Mouse (Mus musculus) neural tube, embryonic 13.5 days (tissue): ENCODE measurements around the gene Casd1. TPM values are rescaled to one million over a fixed set of nuclear protein-coding genes. Genes with fewer than 3 reads are reported as not detected.

Experiments used
- ATAC-seq: fragments of 200-750 bp; cut with Nextera tagmentation; 2 replicates; pipeline ENCODE4 v1.8.0; 2017; ENCODE audit warnings: low read depth, mild to moderate bottlenecking, moderate TSS enrichment, moderate library complexity
- H3K27ac ChIP-seq: fragments of 300-500 bp; sonication (generic); replicated peaks from 2 replicates; pipeline ENCODE4 v1.5.1; 2015; ENCODE audit warnings: moderate library complexity, mild to moderate bottlenecking, inconsistent platforms
- H3K27me3 ChIP-seq: fragments of 300-500 bp; sonication (generic); 2 replicates; pipeline ENCODE4 v1.6.1; 2015; ENCODE audit warnings: mild to moderate bottlenecking, inconsistent platforms
- H3K36me3 ChIP-seq: fragments of 300-500 bp; sonication (generic); 2 replicates; pipeline ENCODE4 v1.6.1; 2015; ENCODE audit warnings: mild to moderate bottlenecking, inconsistent platforms
- H3K4me1 ChIP-seq: fragments of 300-500 bp; sonication (generic); replicated peaks from 2 replicates; pipeline ENCODE4 v1.6.1; 2015; ENCODE audit warnings: inconsistent platforms
- H3K4me2 ChIP-seq: fragments of 300-500 bp; sonication (generic); 2 replicates; pipeline ENCODE4 v1.6.1; 2015; ENCODE audit warnings: inconsistent platforms, mild to moderate bottlenecking, moderate library complexity
- H3K4me3 ChIP-seq: fragments of 300-500 bp; sonication (generic); 2 replicates; pipeline ENCODE4 v1.5.1; 2015; ENCODE audit warnings: mild to moderate bottlenecking, inconsistent platforms
- H3K9ac ChIP-seq: fragments of 300-500 bp; sonication (generic); 2 replicates; pipeline ENCODE4 v1.6.1; 2015; ENCODE audit warnings: moderate library complexity, mild to moderate bottlenecking, inconsistent platforms
- H3K9me3 ChIP-seq: fragments of 300-500 bp; sonication (generic); 2 replicates; pipeline ENCODE4 v1.6.1; 2016; ENCODE audit warnings: inconsistent platforms
- WGBS: fragments of 180-500 bp; shearing (Covaris S2); methylation state at CpG from one replicate; pipeline ENCODE4 v1.1.7; 2015; 5-methylcytosine and 5-hydroxymethylcytosine counted together
- polyA plus RNA-seq: library from polyadenylated mRNA; unstranded; fragments of >200 nt; fragmentation: Nextera tagmentation; extraction: Ambion mirVana; gene quantifications from 2 replicates; pipeline ENCODE4 v1.2.1, GENCODE M21; 2015

The Casd1 gene
- polyA plus RNA-seq, 1 experiment from 2014 or later, result 36.7 TPM

DNA sequence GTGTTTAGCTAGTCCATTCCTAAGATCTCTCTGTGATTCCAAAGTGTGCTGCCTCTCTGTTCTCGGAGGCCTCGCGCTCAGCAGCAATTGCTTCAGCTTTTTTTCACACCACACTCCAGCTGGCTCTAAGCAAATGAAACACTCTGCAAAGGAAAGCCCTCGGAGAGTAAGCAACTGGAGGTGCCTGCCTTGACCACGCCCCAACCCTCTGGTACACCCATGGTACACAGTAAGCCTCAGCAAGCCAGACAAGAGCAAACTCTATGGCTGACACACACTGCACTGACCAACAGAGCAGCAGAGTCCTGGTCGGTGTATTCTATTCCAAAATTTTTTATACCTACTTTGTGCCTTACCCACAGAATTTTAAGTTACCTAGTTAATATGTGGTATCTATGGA is 17.2 kb upstream of the Casd1 start:
- Histone ChIP-seq H3K9me3 (no peaks in the 10 kb centered on the region), H3K27me3 (no peaks in the 10 kb centered on the region), H3K36me3 (no peaks in the 10 kb centered on the region), H3K4me3 (no peak overlapping the region), H3K27ac (no peak overlapping the region), H3K4me1 (0 out of 2 replicates have a peak, but pooled peaks cover 2% of the 10 kb centered on the region), H3K4me2 (no peak overlapping the region), H3K9ac (no peak overlapping the region)
- WGBS, result 42% methylated on average over 6 of the region's 6 CpGs
- ATAC-seq, result no peak

DNA sequence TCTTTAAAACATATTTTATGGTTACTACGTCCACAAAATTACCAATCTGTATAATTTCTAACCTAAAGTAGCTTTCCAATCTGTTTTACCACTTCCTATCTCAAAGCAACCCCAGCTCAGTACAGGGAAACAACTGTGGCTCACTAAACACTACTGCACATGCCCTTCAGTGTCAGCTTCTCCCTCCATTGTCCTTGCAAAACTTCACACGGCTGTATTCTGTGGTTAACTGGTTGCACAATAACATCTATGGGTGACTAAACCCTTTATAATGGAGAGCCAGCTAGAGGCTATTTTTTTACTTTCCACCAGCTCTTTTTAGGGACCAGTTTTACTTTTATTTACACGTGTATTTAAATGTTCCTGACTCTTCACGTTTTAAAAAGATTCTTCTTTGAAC is 12.7 kb upstream of the Casd1 start:
- Histone ChIP-seq H3K36me3 (no peaks in the 10 kb centered on the region), H3K27ac (no peak overlapping the region), H3K9ac (no peak overlapping the region), H3K9me3 (no peaks in the 10 kb centered on the region), H3K4me3 (no peak overlapping the region), H3K27me3 (no peaks in the 10 kb centered on the region), H3K4me2 (no peak overlapping the region), H3K4me1 (no peaks in the 10 kb centered on the region)
- no peak for ATAC-seq
- WGBS, result 68% methylated on average over 4 of the region's 4 CpGs

- Histone ChIP-seq H3K4me1 (no peaks in the 10 kb centered on the region), H3K4me2 (no peak overlapping the region), H3K9ac (no peak overlapping the region), H3K36me3 (no peaks in the 10 kb centered on the region), H3K27me3 (no peaks in the 10 kb centered on the region), H3K9me3 (no peaks in the 10 kb centered on the region), H3K4me3 (no peak overlapping the region), H3K27ac (no peak overlapping the region)
- WGBS, result 91% methylated on average over 3 of the region's 3 CpGs
- ATAC-seq, result no peak
These were observed 11.9 kb upstream of the Casd1 start for GRCm38 (mm10) chr6:4588722-4589121.

GRCm38 (mm10) chr6:4590089-4590488 is 10.6 kb upstream of the Casd1 start:
- no peak overlapping the region for H3K9ac ChIP-seq
- H3K4me3 ChIP-seq, result no peak overlapping the region
- no peak for ATAC-seq
- H3K27ac ChIP-seq, result no peak overlapping the region
- H3K4me2 ChIP-seq, result no peak overlapping the region
- H3K36me3 ChIP-seq, result no peaks in the 10 kb centered on the region
- H3K27me3 ChIP-seq, result no peaks in the 10 kb centered on the region
- no peaks in the 10 kb centered on the region for H3K4me1 ChIP-seq
- no peaks in the 10 kb centered on the region for H3K9me3 ChIP-seq
- 79% methylated on average over 8 of the region's 8 CpGs for WGBS

DNA sequence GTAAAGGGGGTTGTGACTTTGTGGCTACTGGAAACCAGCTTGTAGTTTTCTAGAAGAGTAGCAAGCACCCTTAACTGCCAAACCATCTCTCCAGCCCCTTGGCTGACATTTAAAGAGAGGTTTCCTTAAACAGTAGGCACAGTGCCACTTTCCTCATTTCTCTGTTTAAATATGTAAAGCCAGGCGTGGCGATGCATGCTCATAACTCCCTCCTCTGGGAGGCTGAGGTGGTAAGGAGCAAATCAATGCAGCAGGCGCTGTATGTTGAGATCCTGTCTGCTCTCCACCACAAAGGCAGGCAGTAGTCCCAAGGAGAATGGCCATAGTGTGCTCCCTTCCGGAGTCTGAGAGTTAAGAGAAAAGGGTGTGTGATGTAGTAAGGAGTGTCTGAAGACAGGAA is 2.9 kb upstream of the Casd1 start:
- Histone ChIP-seq H3K36me3 (no peaks in the 10 kb centered on the region), H3K4me2 (no peak overlapping the region), H3K4me1 (peaks cover 21% of the 10 kb centered on the region), H3K9me3 (no peaks in the 10 kb centered on the region), H3K27ac (no peak overlapping the region), H3K9ac (peak overlapping the region; percentile 35; the same call in 1 of the 2 replicates), H3K27me3 (no peaks in the 10 kb centered on the region), H3K4me3 (no peak overlapping the region)
- ATAC-seq, result no peak
- WGBS, result 60% methylated on average over 4 of the region's 4 CpGs

- no peaks in the 10 kb centered on the region for H3K9me3 ChIP-seq
- peaks cover 36% of the 10 kb centered on the region for H3K4me1 ChIP-seq
- no peaks in the 10 kb centered on the region for H3K36me3 ChIP-seq
- no peaks in the 10 kb centered on the region for H3K27me3 ChIP-seq
- H3K9ac ChIP-seq, result peak overlapping the region; percentile 93
- peak overlapping the region; percentile 97 for H3K27ac ChIP-seq
- 44% methylated on average over 7 of the region's 7 CpGs for WGBS
- ATAC-seq, result peak; percentile 4
- peak overlapping the region; percentile 74 for H3K4me3 ChIP-seq
- peak overlapping the region; percentile 91 for H3K4me2 ChIP-seq
These were observed 468 bp upstream of the Casd1 start for GRCm38 (mm10) chr6:4600085-4600657.

GRCm38 (mm10) chr6:4601297-4601931 is 775 bp downstream of the Casd1 start:
- Histone ChIP-seq H3K4me1 (peaks cover 39% of the 10 kb centered on the region), H3K36me3 (no peaks in the 10 kb centered on the region), H3K9me3 (no peaks in the 10 kb centered on the region), H3K4me3 (peak overlapping the region; percentile 74), H3K9ac (peak overlapping the region; percentile 93), H3K27ac (peak overlapping the region; percentile 97), H3K4me2 (peak overlapping the region; percentile 91), H3K27me3 (no peaks in the 10 kb centered on the region)
- ATAC-seq, result peak; percentile 64
- WGBS, result 4% methylated on average over 56 of the region's 58 CpGs

DNA sequence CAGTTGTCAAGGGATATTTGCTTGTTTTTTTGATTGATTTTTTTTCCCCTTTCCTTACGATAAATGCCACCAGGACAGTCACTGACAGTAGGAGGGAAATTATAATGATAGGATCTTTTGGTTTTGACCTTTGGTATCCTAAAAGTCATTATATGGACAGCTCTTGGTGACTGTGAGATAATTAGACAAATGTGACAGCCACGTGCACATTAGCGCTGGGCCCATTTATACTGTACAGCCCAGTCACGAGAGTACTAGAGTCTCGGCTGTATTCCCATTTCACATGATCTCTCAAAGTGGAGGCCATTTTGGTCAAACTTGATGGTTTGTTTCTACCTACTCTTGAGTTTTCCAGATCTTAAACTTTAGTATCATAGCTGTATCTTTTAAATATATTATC is 1.4 kb downstream of the Casd1 start:
- peak overlapping the region; percentile 93; the same call in 1 of the 2 replicates for H3K9ac ChIP-seq
- peak overlapping the region; percentile 74 for H3K4me3 ChIP-seq
- no peaks in the 10 kb centered on the region for H3K36me3 ChIP-seq
- WGBS, result 49% methylated on average over 5 of the region's 5 CpGs
- H3K9me3 ChIP-seq, result no peaks in the 10 kb centered on the region
- H3K4me1 ChIP-seq, result peaks cover 44% of the 10 kb centered on the region
- no peak for ATAC-seq
- peak overlapping the region; percentile 97; the same call in 1 of the 2 replicates for H3K27ac ChIP-seq
- H3K4me2 ChIP-seq, result peak overlapping the region; percentile 91
- H3K27me3 ChIP-seq, result no peaks in the 10 kb centered on the region

- WGBS, result 81% methylated on average over 4 of the region's 4 CpGs
- H3K4me2 ChIP-seq, result no peak overlapping the region
- no peak overlapping the region for H3K9ac ChIP-seq
- H3K4me1 ChIP-seq, result peaks cover 40% of the 10 kb centered on the region
- no peak overlapping the region for H3K4me3 ChIP-seq
- no peak overlapping the region for H3K27ac ChIP-seq
- no peak for ATAC-seq
- no peaks in the 10 kb centered on the region for H3K9me3 ChIP-seq
- H3K36me3 ChIP-seq, result no peaks in the 10 kb centered on the region
- H3K27me3 ChIP-seq, result no peaks in the 10 kb centered on the region
These were observed 5.8 kb downstream of the Casd1 start for GRCm38 (mm10) chr6:4606394-4606793.

DNA sequence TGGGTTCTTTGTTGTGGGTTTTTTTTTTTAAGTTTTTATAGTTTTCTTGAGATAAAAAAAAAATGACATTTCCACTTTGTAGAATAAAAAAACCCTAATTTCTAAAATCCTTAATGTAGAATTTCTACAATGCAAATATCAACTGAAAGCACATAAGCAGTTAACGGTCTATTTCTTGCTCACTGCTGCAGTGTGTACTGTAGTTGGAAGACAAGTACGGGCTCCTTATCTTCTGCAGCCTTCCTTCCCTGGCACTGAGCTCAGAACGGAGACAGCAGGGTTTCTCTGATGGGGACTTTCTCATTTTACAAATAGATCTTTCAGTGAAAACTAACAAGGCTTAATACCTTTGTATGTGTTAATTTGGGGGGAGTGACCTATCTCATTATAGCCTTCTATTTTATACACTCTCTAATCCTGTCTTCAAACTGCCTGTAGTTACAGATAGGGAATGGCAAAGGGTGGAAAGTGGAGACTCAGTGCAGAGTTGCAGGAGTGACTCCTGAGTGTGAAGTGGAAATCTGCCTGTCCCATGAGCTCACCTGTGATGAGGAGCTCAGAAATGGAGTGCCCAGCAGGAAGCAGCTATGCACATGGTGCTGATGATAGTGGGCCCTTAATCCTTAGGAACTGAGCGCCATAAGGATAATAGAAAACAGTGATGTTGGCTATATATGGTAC is 9.7 kb downstream of the Casd1 start:
- ATAC-seq, result no peak
- WGBS, result 86% methylated on average over 4 of the region's 4 CpGs
- Histone ChIP-seq H3K4me3 (no peak overlapping the region), H3K27me3 (no peaks in the 10 kb centered on the region), H3K36me3 (peaks cover 9% of the 10 kb centered on the region), H3K9ac (no peak overlapping the region), H3K9me3 (peaks cover 4% of the 10 kb centered on the region; the same call in 1 of the 2 replicates), H3K4me1 (peaks cover 13% of the 10 kb centered on the region), H3K4me2 (no peak overlapping the region), H3K27ac (no peak overlapping the region)

DNA sequence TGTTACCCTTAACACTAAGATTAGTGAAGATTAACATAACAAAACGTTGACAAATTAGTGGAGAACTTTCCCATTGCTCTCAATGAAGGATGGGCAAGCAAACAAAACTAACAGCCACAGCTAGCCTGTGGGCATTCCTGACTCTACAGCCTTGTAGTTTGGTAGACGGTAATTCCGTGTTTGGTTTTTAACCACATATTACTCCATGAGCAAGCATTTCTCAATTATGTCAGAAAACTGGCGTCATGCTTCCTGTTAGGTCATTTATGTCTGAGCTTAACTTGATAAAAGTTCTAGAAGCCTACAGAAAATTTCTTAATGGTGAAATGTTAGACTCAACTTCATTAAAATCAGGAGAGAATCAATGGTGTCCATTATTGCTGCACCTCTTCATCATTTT is 11.2 kb downstream of the Casd1 start:
- no peak overlapping the region for H3K4me2 ChIP-seq
- H3K4me1 ChIP-seq, result peaks cover 6% of the 10 kb centered on the region; the same call in 1 of the 2 replicates
- peaks cover 14% of the 10 kb centered on the region for H3K36me3 ChIP-seq
- H3K27me3 ChIP-seq, result no peaks in the 10 kb centered on the region
- 88% methylated on average over 4 of the region's 4 CpGs for WGBS
- no peak overlapping the region for H3K9ac ChIP-seq
- no peak overlapping the region for H3K27ac ChIP-seq
- H3K4me3 ChIP-seq, result no peak overlapping the region
- ATAC-seq, result no peak
- peaks cover 4% of the 10 kb centered on the region; the same call in 1 of the 2 replicates for H3K9me3 ChIP-seq

- H3K4me2 ChIP-seq, result no peak overlapping the region
- 0 out of 2 replicates have a peak, but pooled peaks cover under 1% of the 10 kb centered on the region for H3K4me1 ChIP-seq
- WGBS, result 88% methylated on average over 7 of the region's 7 CpGs
- ATAC-seq, result no peak
- H3K36me3 ChIP-seq, result peaks cover 14% of the 10 kb centered on the region
- no peak overlapping the region for H3K9ac ChIP-seq
- H3K4me3 ChIP-seq, result no peak overlapping the region
- H3K27ac ChIP-seq, result no peak overlapping the region
- H3K9me3 ChIP-seq, result peaks cover 4% of the 10 kb centered on the region; the same call in 1 of the 2 replicates
- no peaks in the 10 kb centered on the region for H3K27me3 ChIP-seq
These were observed 11.8 kb downstream of the Casd1 start for GRCm38 (mm10) chr6:4612431-4612830.
